Mouse (Mus musculus) hindlimb bud, embryonic 11.5 days (tissue): ENCODE measurements around the gene Npr1.

Source experiments
- DNase-seq: peaks from one replicate; pipeline ENCODE4 v3.0.0-alpha.2; 2012; ENCODE audit warnings: low read depth, low spot score; ENCODE audit errors: extremely low spot score

The Npr1 gene

DNA sequence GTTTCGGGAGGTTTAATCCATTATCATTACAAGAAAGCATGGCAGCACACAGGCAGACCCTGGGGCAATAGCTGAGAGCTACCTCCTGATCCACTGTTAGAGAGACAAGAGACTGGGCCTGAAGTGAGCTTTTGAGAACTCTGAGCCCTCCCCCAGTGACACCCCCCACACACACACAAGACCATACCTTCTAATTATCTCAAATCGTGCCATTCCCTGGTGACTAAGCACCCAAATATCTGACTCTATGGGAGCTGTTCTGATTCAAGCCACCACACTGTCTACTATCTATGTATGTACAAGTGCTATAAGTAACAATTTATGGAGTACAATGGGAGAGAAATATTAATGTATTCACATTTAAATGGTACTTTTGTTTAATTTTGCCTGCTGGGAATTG lies 24.9 kb downstream of the Npr1 start:
- DNase-seq, result no peak

DNA sequence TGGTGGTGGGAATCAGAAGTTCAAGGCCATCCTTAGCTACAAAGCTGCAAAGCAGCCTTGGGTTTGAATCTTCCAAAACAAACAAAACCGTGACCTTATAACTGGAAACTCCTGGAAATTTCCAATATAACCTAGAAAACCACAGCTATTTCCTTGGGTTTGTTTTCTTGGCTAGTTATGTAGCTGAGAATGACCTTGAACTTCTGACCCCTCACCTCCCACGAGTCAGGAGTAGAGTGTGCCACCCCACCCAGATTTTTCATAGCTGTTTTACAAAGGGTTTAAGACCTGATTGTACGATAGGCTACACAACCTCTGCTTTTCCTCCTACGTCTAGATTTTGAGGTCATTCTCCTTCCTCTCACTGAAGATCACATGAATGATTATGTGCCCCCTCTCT lies 28.5 kb downstream of the Npr1 start:
- DNase-seq, result no peak

DNA sequence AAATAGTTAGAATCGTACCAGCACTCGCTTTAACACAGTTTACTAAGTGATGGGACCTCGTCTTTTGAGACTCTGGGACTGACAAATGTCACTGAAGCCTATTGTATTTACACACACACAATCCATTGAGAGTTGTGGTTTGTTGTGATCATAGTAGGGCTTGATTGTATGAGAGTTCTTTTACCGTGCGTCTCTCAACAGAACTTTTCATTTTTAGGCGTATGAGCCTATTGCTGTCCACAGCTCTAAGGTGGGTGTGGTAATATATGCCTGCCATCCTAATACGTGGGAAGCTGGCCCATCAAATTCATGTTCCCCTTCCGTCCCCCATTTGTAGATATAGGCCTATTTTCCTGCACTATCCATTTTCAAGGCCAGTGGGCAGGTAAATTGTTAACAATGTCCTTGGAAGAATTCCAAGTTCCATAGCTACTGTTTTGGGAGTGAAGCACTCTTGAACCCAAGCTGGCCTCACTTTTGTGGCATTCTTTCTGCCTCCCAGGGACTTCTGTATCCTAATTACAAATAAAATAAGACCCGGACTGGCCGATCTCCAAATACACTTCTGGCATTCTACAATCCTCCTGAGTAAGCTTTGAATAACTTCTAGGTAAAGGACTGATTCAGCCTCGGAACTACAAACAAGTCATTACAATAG lies 31.5 kb downstream of the Npr1 start:
- DNase-seq, result no peak

GRCm38 (mm10) chr3:90433381-90434020 lies 32.2 kb downstream of the Npr1 start, which contains the start of gene Ints3:
Gene Ints3 (minus strand): TSS chr3:90433622.
- DNase-seq, result peak; percentile 97

- DNase-seq, result no peak
These were observed 32.9 kb downstream of the Npr1 start for GRCm38 (mm10) chr3:90432811-90433219.

DNA sequence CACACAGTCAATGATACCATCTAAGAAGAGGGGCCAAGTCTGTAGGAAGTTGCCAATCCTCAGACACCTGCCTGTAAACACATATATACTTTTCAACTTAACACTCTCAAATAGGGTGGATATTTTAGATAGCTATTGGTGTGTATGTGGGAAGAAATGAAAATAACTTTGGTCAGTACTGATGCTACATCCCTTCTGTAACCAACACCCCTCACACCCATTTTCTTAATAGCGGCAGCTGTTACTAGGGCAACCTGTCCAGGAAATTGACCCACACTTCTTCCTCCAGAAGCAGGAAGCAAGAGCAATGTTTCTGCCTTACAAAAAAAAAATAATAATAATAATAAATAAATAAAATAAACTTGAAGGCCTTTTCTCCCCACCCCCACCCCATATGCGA lies 33.3 kb downstream of the Npr1 start:
- no peak for DNase-seq

DNA sequence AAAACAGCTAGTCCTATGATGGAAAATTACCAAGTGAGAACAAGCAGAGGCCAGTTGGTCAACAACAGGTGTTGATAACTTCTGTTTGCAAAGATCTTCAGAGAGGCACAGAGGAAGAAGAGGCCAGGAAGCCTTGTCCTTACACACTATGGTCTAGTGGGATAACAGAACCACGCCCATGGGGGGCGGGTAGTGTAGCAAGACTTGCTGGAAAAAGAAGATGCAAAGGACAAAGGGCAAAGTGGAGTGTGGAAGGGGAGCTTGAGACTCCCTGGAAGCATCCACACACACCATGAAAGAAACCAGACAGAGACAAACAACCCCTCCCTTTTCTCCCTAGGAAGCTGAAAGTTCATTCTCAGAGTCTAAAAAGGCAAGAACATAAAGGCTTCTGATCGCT lies 36.1 kb downstream of the Npr1 start:
- no peak for DNase-seq

DNA sequence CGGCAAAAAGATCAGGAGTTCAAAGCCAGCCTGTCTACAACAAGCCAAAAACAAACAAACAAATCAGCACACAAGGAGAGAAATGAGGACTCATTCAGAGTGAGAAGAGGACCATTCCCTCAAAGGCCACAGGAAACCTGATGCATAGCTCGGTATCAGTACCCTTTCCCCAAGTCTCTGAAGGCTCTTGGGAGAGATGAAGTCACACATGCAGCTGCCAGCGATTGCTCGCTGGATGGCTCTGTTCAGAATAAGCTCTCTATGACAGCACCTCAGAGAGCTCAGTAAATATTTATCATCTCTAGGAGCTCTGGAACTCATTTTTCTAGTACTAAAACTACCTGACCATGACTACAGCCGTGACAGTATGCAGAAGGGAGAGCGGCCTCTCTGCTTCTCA lies 37.5 kb downstream of the Npr1 start:
- no peak for DNase-seq

DNA sequence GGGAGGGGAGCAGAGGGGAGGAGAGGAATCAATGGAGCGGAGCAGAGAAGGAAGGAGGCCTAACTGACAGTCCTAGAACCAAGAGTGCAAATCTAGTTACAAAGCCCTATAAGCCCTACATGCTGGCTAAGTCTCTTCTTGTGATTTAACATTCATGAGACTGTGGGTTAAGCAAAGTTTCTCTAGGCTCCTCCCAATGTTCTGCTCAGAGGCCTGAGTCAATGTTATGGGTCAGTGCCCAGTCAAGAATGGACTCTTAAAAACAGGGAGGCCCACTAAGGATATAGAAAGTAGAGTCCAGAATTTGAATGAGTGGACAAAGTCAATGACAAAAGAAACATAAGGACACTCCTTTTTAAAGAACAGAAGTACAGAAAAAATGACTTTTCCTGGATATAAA lies 38.1 kb downstream of the Npr1 start:
- DNase-seq, result no peak

DNA sequence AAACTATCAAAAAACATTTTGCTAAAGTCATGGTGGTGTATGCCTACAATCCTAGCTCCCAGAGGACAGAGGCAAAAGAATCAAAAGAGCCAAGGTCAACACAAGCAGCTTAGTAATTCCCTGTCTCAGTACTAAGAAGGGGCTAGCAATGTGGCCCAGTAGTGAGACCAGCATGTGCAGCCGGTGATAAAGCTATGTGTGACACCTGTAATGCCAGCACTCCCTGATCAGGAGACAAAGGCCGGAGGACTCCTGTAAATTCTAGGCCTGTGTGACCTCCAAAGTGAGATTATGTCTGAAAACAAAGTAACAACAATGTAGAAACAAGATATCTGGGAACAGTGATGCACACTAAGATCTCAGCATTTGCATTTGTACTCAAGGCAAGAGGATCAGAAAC lies 40.2 kb downstream of the Npr1 start:
- DNase-seq, result no peak

- DNase-seq, result no peak
These were observed 42.1 kb downstream of the Npr1 start for GRCm38 (mm10) chr3:90423549-90423948.

DNA sequence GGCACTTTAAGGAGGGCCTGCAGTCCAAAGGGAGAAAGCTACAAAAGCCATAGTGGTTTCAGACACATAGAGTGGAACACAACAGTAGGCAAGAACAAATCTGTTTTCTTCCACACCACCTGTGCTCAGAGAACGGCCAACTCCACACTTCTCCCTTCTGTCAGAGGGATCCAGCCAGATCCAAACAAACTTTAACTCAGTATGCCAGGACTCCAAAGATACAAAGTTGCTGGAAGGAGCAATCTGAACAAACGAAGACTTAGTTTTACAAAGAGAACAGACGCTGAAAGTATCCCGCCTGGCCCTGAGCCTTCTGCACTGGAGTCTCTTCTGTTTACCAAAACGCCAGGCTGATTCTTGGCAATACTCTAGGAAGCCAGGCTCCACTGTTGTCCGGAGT lies 45.0 kb downstream of the Npr1 start:
- no peak for DNase-seq

DNA sequence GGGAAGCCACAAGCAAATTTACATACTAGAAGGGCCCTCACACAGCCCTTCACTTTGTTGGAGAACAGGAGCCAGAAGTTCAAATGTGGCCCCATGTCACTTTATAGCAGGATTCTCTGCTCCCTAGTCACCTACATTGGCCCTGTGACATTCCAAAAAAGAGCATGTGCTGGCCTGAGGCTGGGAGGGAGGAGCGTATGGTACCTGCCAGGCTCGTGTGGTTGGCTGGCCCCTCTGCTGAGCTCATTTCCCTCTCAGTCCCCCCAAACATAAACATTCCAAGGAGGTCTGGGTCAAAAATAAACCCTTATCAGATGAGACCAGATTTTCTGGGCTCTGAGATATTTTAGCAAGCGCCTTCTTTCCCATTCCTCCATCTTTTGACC lies 52.7 kb downstream of the Npr1 start:
- no peak for DNase-seq

DNA sequence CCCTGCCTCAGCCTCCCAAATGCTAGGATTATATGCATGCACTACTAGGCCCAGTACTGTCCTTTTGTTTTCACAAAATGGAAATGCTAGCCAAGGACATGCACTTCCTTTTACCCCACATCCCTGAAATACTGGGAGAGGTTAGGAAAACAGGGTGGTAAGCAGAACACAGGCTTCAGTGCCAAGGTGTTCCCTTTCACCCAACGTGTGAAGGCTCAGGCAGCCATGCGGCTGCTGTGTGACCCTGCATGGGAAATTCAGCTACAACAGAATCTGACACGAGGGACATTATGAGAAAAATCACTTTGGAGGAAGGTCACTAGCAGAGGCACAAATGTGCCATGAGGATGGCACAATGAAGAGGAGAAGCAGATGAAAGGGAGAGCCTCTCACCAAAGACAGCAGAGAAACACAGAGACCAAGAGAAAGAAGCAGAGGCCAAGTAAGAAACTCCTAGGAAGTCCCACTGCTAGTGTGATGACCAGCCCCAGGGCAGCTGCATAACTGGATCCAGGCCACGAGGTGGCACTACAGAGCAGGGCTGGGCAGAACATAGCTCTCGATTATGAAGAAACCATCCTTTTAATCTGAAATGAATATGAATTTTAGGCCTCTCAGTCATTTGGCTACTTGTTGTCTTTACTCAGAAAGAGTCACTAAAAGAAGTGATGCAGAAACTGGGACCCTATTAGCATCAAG lies 53.2 kb downstream of the Npr1 start:
- DNase-seq, result no peak

DNA sequence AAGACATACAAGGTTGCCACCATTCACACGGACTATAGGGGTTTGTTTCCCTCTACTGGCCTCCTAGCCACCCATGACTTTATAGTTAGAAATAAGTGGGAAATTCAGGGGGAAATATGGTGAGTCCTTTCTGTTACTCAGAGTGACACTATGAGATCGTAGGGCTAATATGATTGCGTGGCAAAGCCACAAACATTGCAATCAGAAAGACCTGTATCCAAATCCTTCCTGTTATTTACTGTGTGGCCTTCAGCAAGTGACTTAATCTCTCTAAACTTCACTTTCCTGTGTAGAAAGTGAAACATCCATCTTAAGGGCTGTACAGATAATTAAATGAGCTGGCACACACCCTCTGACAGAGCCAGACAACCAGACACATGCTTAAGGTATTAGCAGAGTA lies 56.9 kb downstream of the Npr1 start:
- DNase-seq, result no peak

GRCm38 (mm10) chr3:90406414-90406813 lies 59.3 kb downstream of the Npr1 start:
- no peak for DNase-seq

DNA sequence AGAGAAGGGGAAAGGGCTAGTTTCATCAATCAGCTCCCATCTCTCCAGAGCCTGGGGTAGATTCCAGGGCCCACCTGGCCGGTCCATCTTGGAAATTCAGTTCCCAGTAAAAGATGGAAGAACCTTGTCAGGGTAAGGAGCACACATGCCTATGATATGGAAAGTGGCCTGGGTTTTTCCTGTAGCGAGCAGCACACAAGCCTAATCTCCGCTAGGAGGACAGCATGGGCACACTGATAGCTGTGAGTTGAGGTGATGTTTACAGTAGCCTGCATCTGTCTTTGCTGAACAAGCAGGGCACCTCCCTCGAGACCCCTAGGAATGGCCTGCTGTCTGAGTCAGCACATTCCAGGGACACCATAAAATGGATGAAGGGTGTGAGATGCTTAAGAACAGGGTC lies 61.1 kb downstream of the Npr1 start:
- DNase-seq, result no peak

GRCm38 (mm10) chr3:90404121-90404520 lies 61.5 kb downstream of the Npr1 start:
- no peak for DNase-seq

DNA sequence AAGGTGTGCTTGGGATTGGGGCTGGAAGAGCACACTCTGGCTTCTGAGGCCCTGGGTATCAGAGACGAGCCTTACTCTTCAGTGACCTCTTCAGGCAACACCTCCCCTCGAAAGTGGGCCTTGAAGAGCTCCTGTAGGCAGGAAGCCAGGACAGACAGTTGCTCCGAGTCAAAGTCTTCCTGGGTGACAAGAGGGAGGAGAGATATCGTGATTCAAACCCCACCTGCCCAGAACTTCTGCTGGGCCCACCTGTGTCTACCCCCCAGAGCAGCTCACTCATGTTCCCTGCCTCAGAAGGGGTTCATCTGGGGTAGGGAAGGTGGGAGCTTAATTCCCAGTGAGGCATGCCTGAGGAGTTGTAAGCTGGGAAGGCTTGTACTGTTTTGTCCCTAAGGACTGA lies 64.7 kb downstream of the Npr1 start:
- DNase-seq, result no peak
